Mouse (Mus musculus) B cell, adult 67 days (primary cell): ENCODE results near the gene Nudt12. TPM values are rescaled to one million over a fixed set of nuclear protein-coding genes. Genes with fewer than 3 reads are reported as not detected.

Experiments used
- total RNA-seq, 2 experiments: library from RNA; stranded (reverse); gene quantifications; 4 replicates each; pipeline ENCODE4 v1.2.4; 2023

Nudt12 gene
- 1 to 10 TPM; 1.7 to 3.8 TPM for total RNA-seq

GRCm38 (mm10) chr17:59013091-59013459, at the start of gene Nudt12:
TSS of gene Nudt12 (minus strand) at chr17:59013372.

GRCm38 (mm10) chr17:58991275-58991674, 21.9 kb downstream of the Nudt12 start, which contains the start of gene Pdzph1:
TSS of gene Pdzph1 (minus strand) at chr17:58991375.

Other genes starting within 250 kb of the Nudt12 start
- gene Pdzph1, start 22.0 kb downstream of the Nudt12 start, total RNA-seq: not detected